Mouse (Mus musculus): ENCODE measurements around the gene Hist1h2bn.
A peak's percentile ranks its signal among the peaks of the same experiment; 100 is the strongest.
"Not testable (repeated sequence)": the region's sequence is repeated elsewhere in the genome, so short reads cannot be mapped to it uniquely, and the experiment has no call there.

Hist1h2bn gene

GRCm38 (mm10) chr13:21753524-21754285 lies at the start of gene Hist1h2bn, which contains the start of gene Hist1h2ak:
TSS of gene Hist1h2bn (plus strand) at chr13:21754123.
TSS of gene Hist1h2ak (minus strand) at chr13:21753827.
- peak; percentile 78 for DNase-seq (ENCODE audit: low spot score)

- no peak for DNase-seq (ENCODE audit: low spot score)
These were observed 47.3 kb upstream of the Hist1h2bn start for GRCm38 (mm10) chr13:21706669-21707068.

GRCm38 (mm10) chr13:21710031-21710711 lies 43.8 kb upstream of the Hist1h2bn start:
- DNase-seq (ENCODE audit: low spot score) = peak; percentile 91

GRCm38 (mm10) chr13:21710821-21711525 lies 43.0 kb upstream of the Hist1h2bn start:
- peak; percentile 78 for DNase-seq (ENCODE audit: low spot score)

- no peak for DNase-seq (ENCODE audit: low spot score)
These were observed 42.2 kb upstream of the Hist1h2bn start for GRCm38 (mm10) chr13:21711698-21712097.

GRCm38 (mm10) chr13:21714725-21715124 lies 39.2 kb upstream of the Hist1h2bn start:
- DNase-seq (ENCODE audit: low spot score) = peak; percentile 69

GRCm38 (mm10) chr13:21715131-21715863 lies 38.6 kb upstream of the Hist1h2bn start:
- DNase-seq (ENCODE audit: low spot score) = no peak

GRCm38 (mm10) chr13:21715864-21716539 lies 37.9 kb upstream of the Hist1h2bn start, which contains the start of the genes Hist1h2bl and Hist1h2ai:
TSS of gene Hist1h2bl (minus strand) at chr13:21716143.
TSS of gene Hist1h2ai (plus strand) at chr13:21716422.
- DNase-seq (ENCODE audit: low spot score) = peak; percentile 91

GRCm38 (mm10) chr13:21716540-21717391 lies 37.2 kb upstream of the Hist1h2bn start:
- DNase-seq (ENCODE audit: low spot score) = peak; percentile 16

- peak; percentile 91 for DNase-seq (ENCODE audit: low spot score)
These were observed 36.2 kb upstream of the Hist1h2bn start, which contains the start of gene Hist1h3h for GRCm38 (mm10) chr13:21717397-21718357. TSS of gene Hist1h3h (plus strand) at chr13:21717659.

- no peak for DNase-seq (ENCODE audit: low spot score)
These were observed 35.4 kb upstream of the Hist1h2bn start for GRCm38 (mm10) chr13:21718381-21719080.

GRCm38 (mm10) chr13:21721107-21721756 lies 32.7 kb upstream of the Hist1h2bn start:
- not testable (repeated sequence) for DNase-seq (ENCODE audit: low spot score)

- peak; percentile 70 for DNase-seq (ENCODE audit: low spot score)
These were observed 32.1 kb upstream of the Hist1h2bn start, which contains the start of gene Hist1h2bm for GRCm38 (mm10) chr13:21721757-21722372. TSS of gene Hist1h2bm (plus strand) at chr13:21722044.

GRCm38 (mm10) chr13:21722373-21722925 lies 31.5 kb upstream of the Hist1h2bn start:
- no peak for DNase-seq (ENCODE audit: low spot score)

GRCm38 (mm10) chr13:21722993-21723836 lies 30.7 kb upstream of the Hist1h2bn start:
- DNase-seq (ENCODE audit: low spot score) = no peak
